Mouse (Mus musculus) neural tube, embryonic 12.5 days (tissue): ENCODE data around the gene Plcb1. TPM values are rescaled to one million over a fixed set of nuclear protein-coding genes. Genes with fewer than 3 reads are reported as not detected.

ENCODE experiments used
- ATAC-seq: fragments of 200-750 bp; cut with Nextera tagmentation; 2 replicates; pipeline ENCODE4 v1.8.0; 2017; ENCODE audit warnings: low read depth, mild to moderate bottlenecking, moderate TSS enrichment, moderate library complexity; ENCODE audit not compliant: low FRiP score
- H3K27ac ChIP-seq: fragments of 300-500 bp; sonication (generic); 2 replicates; pipeline ENCODE4 v1.5.1; 2016
- H3K27me3 ChIP-seq: fragments of 300-500 bp; sonication (generic); replicated peaks from 2 replicates; pipeline ENCODE4 v1.6.1; 2016; ENCODE audit warnings: mild to moderate bottlenecking
- H3K36me3 ChIP-seq: fragments of 300-500 bp; sonication (generic); 2 replicates; pipeline ENCODE4 v1.6.1; 2016; ENCODE audit warnings: mild to moderate bottlenecking
- H3K4me1 ChIP-seq: fragments of 300-500 bp; sonication (generic); 2 replicates; pipeline ENCODE4 v1.6.1; 2016
- H3K4me2 ChIP-seq: fragments of 300-500 bp; sonication (generic); replicated peaks from 2 replicates; pipeline ENCODE4 v1.6.1; 2016; ENCODE audit warnings: mild to moderate bottlenecking
- H3K4me3 ChIP-seq: fragments of 300-500 bp; sonication (generic); 2 replicates; pipeline ENCODE4 v1.5.1; 2016
- H3K9ac ChIP-seq: fragments of 300-500 bp; sonication (generic); 2 replicates; pipeline ENCODE4 v1.6.1; 2016; ENCODE audit warnings: mild to moderate bottlenecking
- H3K9me3 ChIP-seq: fragments of 300-500 bp; sonication (generic); 2 replicates; pipeline ENCODE4 v1.6.1; 2016; ENCODE audit warnings: mild to moderate bottlenecking
- WGBS: fragments of 180-500 bp; shearing (Covaris S2); methylation state at CpG from one replicate; pipeline ENCODE4 v1.1.7; 2016; 5-methylcytosine and 5-hydroxymethylcytosine counted together
- polyA plus RNA-seq: library from polyadenylated mRNA; unstranded; fragments of >200 nt; fragmentation: Nextera tagmentation; extraction: Ambion mirVana; gene quantifications from 2 replicates; pipeline ENCODE4 v1.2.1, GENCODE M21; 2016

Gene Plcb1
- polyA plus RNA-seq, 1 experiment from 2014 or later = 29.0 TPM

- Histone ChIP-seq H3K27me3 (no peaks in the 10 kb centered on the region), H3K27ac (no peak overlapping the region), H3K36me3 (no peaks in the 10 kb centered on the region), H3K4me2 (no peak overlapping the region), H3K4me3 (no peak overlapping the region), H3K4me1 (no peaks in the 10 kb centered on the region), H3K9me3 (no peaks in the 10 kb centered on the region), H3K9ac (no peak overlapping the region)
- WGBS = 76% methylated on average over 2 of the region's 2 CpGs
- no peak for ATAC-seq
Measured at GRCm38 (mm10) chr2:134891207-134891606, 105.3 kb downstream of the Plcb1 start.

GRCm38 (mm10) chr2:134894776-134895175 lies 108.9 kb downstream of the Plcb1 start:
- H3K4me2 ChIP-seq = no peak overlapping the region
- H3K27me3 ChIP-seq = no peaks in the 10 kb centered on the region
- no peak overlapping the region for H3K9ac ChIP-seq
- H3K36me3 ChIP-seq = no peaks in the 10 kb centered on the region
- H3K9me3 ChIP-seq = no peaks in the 10 kb centered on the region
- H3K27ac ChIP-seq = no peak overlapping the region
- H3K4me1 ChIP-seq = no peaks in the 10 kb centered on the region
- 94% methylated on average over 4 of the region's 4 CpGs for WGBS
- ATAC-seq = no peak
- no peak overlapping the region for H3K4me3 ChIP-seq

- H3K9ac ChIP-seq = no peak overlapping the region
- ATAC-seq = no peak
- no peaks in the 10 kb centered on the region for H3K4me1 ChIP-seq
- WGBS = 87% methylated on average over 3 of the region's 3 CpGs
- H3K36me3 ChIP-seq = no peaks in the 10 kb centered on the region
- no peak overlapping the region for H3K4me2 ChIP-seq
- no peaks in the 10 kb centered on the region for H3K9me3 ChIP-seq
- H3K4me3 ChIP-seq = no peak overlapping the region
- H3K27me3 ChIP-seq = no peaks in the 10 kb centered on the region
- no peak overlapping the region for H3K27ac ChIP-seq
Measured at GRCm38 (mm10) chr2:134896196-134896595, 110.3 kb downstream of the Plcb1 start.

GRCm38 (mm10) chr2:134897083-134897482 lies 111.2 kb downstream of the Plcb1 start:
- H3K4me2 ChIP-seq = no peak overlapping the region
- H3K27ac ChIP-seq = no peak overlapping the region
- no peak overlapping the region for H3K4me3 ChIP-seq
- H3K36me3 ChIP-seq = no peaks in the 10 kb centered on the region
- no peak for ATAC-seq
- H3K27me3 ChIP-seq = no peaks in the 10 kb centered on the region
- WGBS = 89% methylated on average over 5 of the region's 5 CpGs
- no peaks in the 10 kb centered on the region for H3K4me1 ChIP-seq
- H3K9ac ChIP-seq = no peak overlapping the region
- no peaks in the 10 kb centered on the region for H3K9me3 ChIP-seq

DNA sequence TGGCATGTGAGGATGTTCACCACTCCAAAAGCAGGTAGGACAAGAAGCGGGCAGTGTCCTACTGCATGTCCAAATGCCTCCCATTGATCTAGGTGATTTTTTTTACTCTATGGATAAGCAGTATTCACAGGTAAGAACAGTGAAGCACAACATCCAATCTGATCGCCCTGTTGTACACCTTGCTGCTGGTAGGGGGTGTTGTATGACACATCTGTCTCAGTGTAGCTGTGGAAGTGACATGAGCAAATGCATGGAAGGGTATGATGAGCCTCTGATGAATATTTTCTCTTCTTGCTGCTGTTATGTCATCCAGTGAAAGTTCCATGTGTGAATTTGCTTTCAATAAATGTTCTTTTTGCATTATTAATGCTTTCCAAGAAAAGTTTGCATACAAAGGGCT lies 115.7 kb downstream of the Plcb1 start:
- 84% methylated on average over 2 of the region's 2 CpGs for WGBS
- H3K27me3 ChIP-seq = no peaks in the 10 kb centered on the region
- H3K36me3 ChIP-seq = no peaks in the 10 kb centered on the region
- H3K9me3 ChIP-seq = no peaks in the 10 kb centered on the region
- ATAC-seq = no peak
- H3K4me2 ChIP-seq = no peak overlapping the region
- H3K4me1 ChIP-seq = no peaks in the 10 kb centered on the region
- no peak overlapping the region for H3K27ac ChIP-seq
- H3K4me3 ChIP-seq = no peak overlapping the region
- H3K9ac ChIP-seq = no peak overlapping the region

GRCm38 (mm10) chr2:134910882-134911281 lies 125.0 kb downstream of the Plcb1 start:
- Histone ChIP-seq H3K4me3 (no peak overlapping the region), H3K27ac (no peak overlapping the region; the same call in 1 of the 2 replicates), H3K9me3 (no peaks in the 10 kb centered on the region), H3K27me3 (no peaks in the 10 kb centered on the region), H3K36me3 (no peaks in the 10 kb centered on the region), H3K9ac (no peak overlapping the region), H3K4me2 (no peak overlapping the region), H3K4me1 (peaks cover 12% of the 10 kb centered on the region)
- WGBS = 10% methylated on average over 1 of the region's 1 CpGs
- peak; percentile 91 for ATAC-seq

DNA sequence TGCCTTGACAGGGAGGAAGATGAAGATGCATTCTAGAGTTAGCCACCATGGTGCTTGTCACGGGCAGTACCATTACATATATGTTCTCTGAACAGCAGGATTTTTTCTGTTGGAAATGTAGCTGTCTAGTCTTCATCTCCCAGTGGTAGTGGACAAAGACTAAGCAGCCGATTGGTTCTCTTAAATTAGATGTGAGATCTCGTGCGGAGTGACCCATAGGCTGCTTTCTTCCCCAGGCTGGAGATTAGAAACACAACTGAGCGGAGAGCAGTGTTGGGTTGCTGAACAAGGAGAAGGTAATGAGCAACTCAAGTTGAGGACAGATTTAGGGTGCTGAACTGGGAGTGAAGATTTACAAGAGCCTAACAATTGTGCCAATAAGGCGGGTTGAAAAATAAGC lies 125.5 kb downstream of the Plcb1 start:
- WGBS = 74% methylated on average over 6 of the region's 6 CpGs
- Histone ChIP-seq H3K27me3 (no peaks in the 10 kb centered on the region), H3K36me3 (no peaks in the 10 kb centered on the region), H3K4me2 (no peak overlapping the region), H3K4me3 (no peak overlapping the region), H3K27ac (no peak overlapping the region; the same call in 1 of the 2 replicates), H3K9me3 (no peaks in the 10 kb centered on the region), H3K4me1 (peaks cover 12% of the 10 kb centered on the region), H3K9ac (no peak overlapping the region)
- peak; percentile 62 for ATAC-seq

GRCm38 (mm10) chr2:134912616-134913015 lies 126.7 kb downstream of the Plcb1 start:
- Histone ChIP-seq H3K36me3 (no peaks in the 10 kb centered on the region), H3K9me3 (no peaks in the 10 kb centered on the region), H3K4me3 (no peak overlapping the region), H3K27me3 (no peaks in the 10 kb centered on the region), H3K4me2 (no peak overlapping the region), H3K9ac (no peak overlapping the region), H3K4me1 (peaks cover 12% of the 10 kb centered on the region), H3K27ac (no peak overlapping the region)
- WGBS = 87% methylated on average over 2 of the region's 2 CpGs
- ATAC-seq = no peak

DNA sequence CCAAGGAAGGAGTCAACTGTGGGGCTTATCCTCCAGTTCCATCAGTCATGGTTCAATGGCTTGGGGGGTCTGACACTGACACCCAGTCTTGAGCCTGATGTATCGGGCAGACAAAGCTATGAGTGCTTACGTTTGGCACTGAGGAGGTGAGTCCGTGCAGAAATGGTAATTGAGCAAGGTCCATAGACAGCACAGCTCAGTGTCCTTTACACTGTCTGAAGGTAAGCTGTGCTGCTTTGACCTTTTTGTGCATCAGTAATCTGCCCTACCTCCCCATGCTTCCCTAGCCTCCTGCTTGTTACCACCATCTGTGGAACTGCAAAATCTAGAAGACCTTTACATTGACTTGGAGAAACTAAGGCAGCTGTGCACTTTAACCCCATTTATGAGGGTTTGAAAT lies 127.7 kb downstream of the Plcb1 start:
- Histone ChIP-seq H3K4me3 (no peak overlapping the region), H3K4me1 (peaks cover 12% of the 10 kb centered on the region), H3K9me3 (no peaks in the 10 kb centered on the region), H3K4me2 (no peak overlapping the region), H3K36me3 (no peaks in the 10 kb centered on the region), H3K9ac (no peak overlapping the region), H3K27ac (no peak overlapping the region), H3K27me3 (no peaks in the 10 kb centered on the region)
- 88% methylated on average over 3 of the region's 3 CpGs for WGBS
- ATAC-seq = no peak

DNA sequence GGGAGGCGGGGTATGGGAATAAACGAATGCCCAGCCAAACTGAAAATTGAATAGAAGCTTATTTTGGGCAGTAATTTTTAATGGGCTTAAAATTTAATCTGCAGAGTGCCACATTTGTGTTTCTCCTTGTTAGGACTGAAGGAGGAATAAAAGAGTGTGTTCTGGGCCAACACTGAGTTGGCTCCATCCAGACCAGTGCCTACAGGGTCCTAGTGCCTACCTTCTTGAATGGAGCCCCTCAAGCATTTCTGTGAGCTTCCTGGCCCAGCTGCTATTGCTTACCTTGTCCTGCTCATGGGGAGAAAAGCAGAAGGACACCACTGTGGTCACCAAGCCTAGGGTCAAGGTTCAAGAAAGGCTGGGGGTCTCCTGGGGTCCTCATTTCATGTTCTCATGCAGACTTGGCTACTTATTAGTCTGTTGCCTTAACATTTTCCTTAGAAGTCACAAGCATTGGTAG lies 128.3 kb downstream of the Plcb1 start:
- WGBS = 97% methylated on average over 2 of the region's 2 CpGs
- ATAC-seq = no peak
- Histone ChIP-seq H3K4me1 (peaks cover 12% of the 10 kb centered on the region), H3K4me3 (no peak overlapping the region), H3K9ac (no peak overlapping the region), H3K9me3 (no peaks in the 10 kb centered on the region), H3K27me3 (no peaks in the 10 kb centered on the region), H3K4me2 (no peak overlapping the region), H3K36me3 (no peaks in the 10 kb centered on the region), H3K27ac (no peak overlapping the region)

- Histone ChIP-seq H3K27ac (no peak overlapping the region), H3K4me2 (no peak overlapping the region), H3K4me1 (peaks cover 12% of the 10 kb centered on the region), H3K4me3 (no peak overlapping the region), H3K36me3 (no peaks in the 10 kb centered on the region), H3K27me3 (no peaks in the 10 kb centered on the region), H3K9ac (no peak overlapping the region), H3K9me3 (no peaks in the 10 kb centered on the region)
- WGBS = 83% methylated on average over 3 of the region's 3 CpGs
- no peak for ATAC-seq
Measured at GRCm38 (mm10) chr2:134915035-134915434, 129.2 kb downstream of the Plcb1 start.

DNA sequence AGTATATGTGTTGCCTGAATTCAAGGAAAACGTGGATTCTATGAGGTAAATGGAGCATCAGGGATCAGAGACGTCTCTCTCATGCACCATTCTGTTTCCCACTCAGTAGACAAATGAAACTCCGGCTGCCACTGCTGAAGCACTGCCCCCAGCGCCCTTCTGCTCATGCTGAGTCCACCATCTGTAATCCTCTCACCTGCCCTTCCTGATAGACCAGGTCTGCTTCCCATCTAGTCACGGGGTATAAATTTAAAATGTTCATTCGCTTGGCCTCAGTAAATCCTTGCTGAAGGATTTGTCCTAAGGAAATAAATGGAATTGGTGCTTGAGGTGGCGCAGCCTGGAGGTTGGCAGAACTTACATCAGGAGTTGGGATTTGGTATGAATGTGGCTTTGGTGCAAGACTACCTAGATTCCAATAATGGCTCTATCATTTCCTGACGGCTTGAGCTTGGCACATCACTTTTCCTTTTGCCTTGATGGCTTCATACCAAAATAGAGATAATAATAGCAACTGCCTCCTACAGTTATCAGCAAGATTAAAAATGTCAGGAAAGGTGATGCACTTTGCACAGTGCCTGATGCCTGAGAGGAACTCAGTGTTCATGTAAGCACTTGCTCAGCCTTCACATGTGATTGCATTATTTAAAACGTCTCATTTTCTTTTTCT lies 134.9 kb downstream of the Plcb1 start:
- Histone ChIP-seq H3K27ac (no peak overlapping the region), H3K9me3 (no peaks in the 10 kb centered on the region)
- WGBS = 83% methylated on average over 9 of the region's 9 CpGs

More for the DNA sequence above, 134.9 kb downstream of the Plcb1 start:
- H3K4me3 ChIP-seq = no peak overlapping the region
- no peaks in the 10 kb centered on the region for H3K27me3 ChIP-seq
- H3K9ac ChIP-seq = no peak overlapping the region
- H3K4me2 ChIP-seq = no peak overlapping the region
- ATAC-seq = no peak
- no peaks in the 10 kb centered on the region for H3K4me1 ChIP-seq
- no peaks in the 10 kb centered on the region for H3K36me3 ChIP-seq
